Mouse (Mus musculus) urinary bladder, postnatal 0 days (tissue): ENCODE data around the gene Plcb2. TPM values are rescaled to one million over a fixed set of nuclear protein-coding genes. Genes with fewer than 3 reads are reported as not detected.

Experiments used
- polyA plus RNA-seq: library from polyadenylated mRNA; unstranded; fragments of >200 nt; fragmentation: Nextera tagmentation; extraction: Ambion mirVana; gene quantifications from 2 replicates; pipeline ENCODE4 v1.2.1, GENCODE M21; 2015

Plcb2 gene
- 0.49 and 0.70 TPM in 2 replicates for polyA plus RNA-seq

DNA sequence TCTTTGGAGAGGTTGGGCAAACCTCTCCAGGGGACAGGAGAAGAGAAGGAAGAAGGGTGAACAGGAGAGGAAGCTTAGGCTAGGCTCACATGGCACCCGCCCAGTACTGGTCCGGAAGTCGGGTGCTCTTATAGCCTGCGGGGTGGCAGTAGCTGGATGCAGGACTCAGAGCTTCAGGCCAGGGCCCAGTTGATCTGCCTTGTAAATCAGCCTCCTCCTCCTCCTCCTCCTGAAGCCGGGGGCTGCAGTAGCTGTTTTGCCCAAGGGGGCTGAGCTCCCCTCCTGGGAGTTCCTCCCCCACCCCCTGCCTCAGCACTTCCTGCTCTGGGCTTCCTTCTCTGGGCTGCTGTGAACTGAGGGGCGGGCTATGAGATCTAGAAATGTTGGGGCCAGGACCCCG is at the start of gene Plcb2:
Gene Plcb2 (minus strand): TSS at position 102 of the 400 bp plus-strand sequence.

GRCm38 (mm10) chr2:118772158-118772874 is 44.1 kb upstream of the Plcb2 start, which contains the start of gene Phgr1:
Gene Phgr1 (plus strand): TSS chr2:118772769.

GRCm38 (mm10) chr2:118761906-118762783 is 33.9 kb upstream of the Plcb2 start, which contains the start of gene Ccdc9b:
Gene Ccdc9b (minus strand): TSS chr2:118762661.

GRCm38 (mm10) chr2:118745232-118745884 is 17.1 kb upstream of the Plcb2 start, which contains the start of gene Inafm2:
Gene Inafm2 (plus strand): TSS chr2:118745758.

GRCm38 (mm10) chr2:118703913-118704730 is 24.1 kb downstream of the Plcb2 start, which contains the start of gene Ankrd63:
Gene Ankrd63 (minus strand): TSS chr2:118703963.

DNA sequence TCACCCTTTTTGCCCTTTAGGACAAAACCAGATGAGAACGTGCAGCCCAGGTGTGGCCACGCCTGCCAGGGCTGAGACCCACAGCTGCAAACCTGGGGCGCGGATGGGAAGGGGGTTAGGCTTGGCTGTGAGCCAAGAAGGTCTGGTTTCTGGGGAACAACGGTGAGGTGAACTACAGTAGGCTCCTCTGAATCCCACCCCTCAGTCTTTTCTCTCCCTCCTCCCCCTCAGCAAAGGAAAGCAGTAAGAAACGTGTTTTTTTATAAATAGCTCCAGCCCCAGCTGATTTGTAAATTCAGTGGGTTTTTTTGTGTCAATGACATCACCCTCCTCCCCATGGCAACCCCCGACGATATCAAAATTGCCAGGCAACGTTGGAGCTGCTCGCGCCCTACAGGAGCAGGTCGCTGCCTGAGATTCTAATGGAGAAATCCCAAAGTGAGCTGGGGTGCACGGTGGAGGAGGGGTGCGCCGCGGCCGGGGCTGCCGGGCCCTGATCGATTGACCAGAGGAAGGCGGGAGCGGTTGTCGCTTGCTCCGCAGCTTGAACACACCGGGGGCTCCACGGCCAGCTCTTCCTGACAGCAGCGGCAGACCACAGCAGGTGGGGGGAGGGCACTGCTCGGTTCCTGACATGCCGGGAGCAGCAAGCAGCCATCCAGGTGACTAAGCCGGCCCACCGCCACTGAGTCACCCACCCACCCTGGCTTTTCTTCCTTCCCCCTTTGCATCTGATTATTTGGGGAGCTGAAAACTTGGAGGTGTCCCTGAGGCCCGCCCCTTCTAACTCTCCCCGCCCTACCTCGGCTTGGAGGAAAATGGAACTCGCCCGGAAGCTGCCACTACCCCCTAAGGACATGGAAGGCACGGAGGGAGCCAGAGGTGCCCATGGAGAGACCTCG is 65.1 kb downstream of the Plcb2 start, which contains the start of gene Pak6:
Gene Pak6 (plus strand): TSS at position 402 of the 902 bp plus-strand sequence.

Other genes starting within 250 kb of the Plcb2 start
- 207 and 213 TPM in 2 replicates for gene Srp14, start 248.7 kb downstream of the Plcb2 start, polyA plus RNA-seq
- gene Bmf, start 178.8 kb downstream of the Plcb2 start, polyA plus RNA-seq, result 2.0 and 2.6 TPM in 2 replicates
- gene Bub1b, start 130.2 kb downstream of the Plcb2 start, polyA plus RNA-seq, result 11.0 and 13.7 TPM in 2 replicates
- gene Pak6, start 65.1 kb downstream of the Plcb2 start, polyA plus RNA-seq, result 1.6 and 2.4 TPM in 2 replicates
- gene Ankrd63, start 24.5 kb downstream of the Plcb2 start, polyA plus RNA-seq, result 0.02 TPM in 1 of 2 replicates, not detected in the other
- gene Inafm2, start 17.3 kb upstream of the Plcb2 start, polyA plus RNA-seq, result 57.1 and 66.7 TPM in 2 replicates
- 6.7 and 7.9 TPM in 2 replicates for gene Ccdc9b, start 34.2 kb upstream of the Plcb2 start, polyA plus RNA-seq
- gene Phgr1, start 44.3 kb upstream of the Plcb2 start, polyA plus RNA-seq, result not detected in 2 replicates
- 0.10 and 0.16 TPM in 2 replicates for gene Disp2, start 51.3 kb upstream of the Plcb2 start, polyA plus RNA-seq
- 24.9 and 29.9 TPM in 2 replicates for gene Knstrn, start 85.6 kb upstream of the Plcb2 start, polyA plus RNA-seq
- gene Ivd, start 133.5 kb upstream of the Plcb2 start, polyA plus RNA-seq, result 26.6 and 30.6 TPM in 2 replicates
- 1.6 and 2.3 TPM in 2 replicates for gene Bahd1, start 171.9 kb upstream of the Plcb2 start, polyA plus RNA-seq
- 18.4 and 20.0 TPM in 2 replicates for gene Chst14, start 198.1 kb upstream of the Plcb2 start, polyA plus RNA-seq